Mouse (Mus musculus) MEL (cell line): Measurements from ENCODE around the gene Dlx1. TPM values are rescaled to one million over a fixed set of nuclear protein-coding genes. Genes with fewer than 3 reads are reported as not detected.
A peak's percentile ranks its signal among the peaks of the same experiment; 100 is the strongest.

Source experiments
- DNase-seq: peaks from one replicate; pipeline ENCODE4 v3.0.0; 2011; ENCODE audit warnings: low read depth, low spot score
- H3K27ac ChIP-seq: 2 replicates; pipeline ENCODE4 v1.5.1; 2012; ENCODE audit warnings: low read depth, mild to moderate bottlenecking, control low read depth, low read length, moderate library complexity; ENCODE audit not compliant: control insufficient read depth
- H3K27me3 ChIP-seq, 2 experiments: fragments of 150-350 bp in 1 of 2; sonication (generic) in 1 of 2; 2 replicates each; pipeline ENCODE4 v1.6.1; 2012; ENCODE audit warnings: low read length in 2 of 2, mild to moderate bottlenecking in 2 of 2, improper control_type of control experiment in 1 of 2, moderate library complexity in 1 of 2; ENCODE audit not compliant: insufficient read depth in 2 of 2, control insufficient read depth in 1 of 2
- H3K36me3 ChIP-seq, 2 experiments: 2 replicates each; pipeline ENCODE4 v1.6.1; 2012 to 2014; ENCODE audit warnings: low read length in 2 of 2, improper control_type of control experiment in 1 of 2, inconsistent platforms in 1 of 2, mild to moderate bottlenecking in 1 of 2; ENCODE audit not compliant: insufficient read depth in 2 of 2, control insufficient read depth in 1 of 2
- H3K4me1 ChIP-seq, 2 experiments: fragments of 150-350 bp in 1 of 2; sonication (generic) in 1 of 2; 2 replicates each; pipeline ENCODE4 v1.6.1; 2012; ENCODE audit warnings: low read length in 2 of 2, improper control_type of control experiment in 1 of 2, mild to moderate bottlenecking in 1 of 2; ENCODE audit not compliant: insufficient read depth in 2 of 2, control insufficient read depth in 1 of 2
- H3K4me3 ChIP-seq, 2 experiments: fragments of 150-350 bp in 1 of 2; sonication (generic) in 1 of 2; 2 replicates each; pipeline ENCODE4 v1.5.1; 2012; ENCODE audit warnings: low read depth in 2 of 2, low read length in 2 of 2, mild to moderate bottlenecking in 2 of 2, moderate library complexity in 2 of 2, control low read depth in 1 of 2, improper control_type of control experiment in 1 of 2; ENCODE audit not compliant: control insufficient read depth in 1 of 2, insufficient read depth in 1 of 2
- H3K79me2 ChIP-seq: 2 replicates; pipeline ENCODE4 v1.6.1; 2012; ENCODE audit warnings: mild to moderate bottlenecking, low read length, moderate library complexity; ENCODE audit not compliant: control insufficient read depth, poor library complexity, insufficient read depth
- H3K9ac ChIP-seq: 2 replicates; pipeline ENCODE4 v1.6.1; 2012; ENCODE audit warnings: low read depth, mild to moderate bottlenecking, control low read depth, low read length, moderate library complexity; ENCODE audit not compliant: control insufficient read depth, poor library complexity, severe bottlenecking
- H3K9me3 ChIP-seq: fragments of 150-350 bp; sonication (generic); replicated peaks from 2 replicates; pipeline ENCODE4 v1.6.1; 2012; ENCODE audit warnings: mild to moderate bottlenecking, low read length, improper control_type of control experiment, moderate library complexity; ENCODE audit not compliant: insufficient read depth
- BHLHE40 ChIP-seq: IDR thresholded peaks from 2 replicates; pipeline ENCODE4 v1.6.1; 2012; ENCODE audit warnings: low read depth, mild to moderate bottlenecking, inconsistent platforms, low read length, improper control_type of control experiment, borderline replicate concordance
- CHD1 ChIP-seq: IDR thresholded peaks from 2 replicates; pipeline ENCODE4 v1.6.1; 2012; ENCODE audit warnings: low read depth, mild to moderate bottlenecking, inconsistent platforms, low read length, improper control_type of control experiment
- CTCF ChIP-seq, 3 experiments: IDR thresholded peaks in 2 of 3; conservative IDR thresholded peaks in 1 of 3; 2 replicates each; pipeline ENCODE4 v1.5.1; 2011 to 2012; ENCODE audit warnings: low read length in 3 of 3, low read depth in 2 of 3, mild to moderate bottlenecking in 2 of 3, improper control_type of control experiment in 1 of 3, inconsistent platforms in 1 of 3, mixed read lengths in 1 of 3, moderate library complexity in 1 of 3; ENCODE audit not compliant: control insufficient read depth in 1 of 3, insufficient read depth in 1 of 3, poor library complexity in 1 of 3, severe bottlenecking in 1 of 3
- ELF1 ChIP-seq: IDR thresholded peaks from 2 replicates; pipeline ENCODE4 v1.6.1; 2014; ENCODE audit warnings: low read depth, mild to moderate bottlenecking, inconsistent platforms, low read length, improper control_type of control experiment, moderate library complexity
- EP300 ChIP-seq, 2 experiments: IDR thresholded peaks; 2 replicates each; pipeline ENCODE4 v1.6.1; 2011; ENCODE audit warnings: improper control_type of control experiment in 2 of 2, low read length in 2 of 2, low read depth in 1 of 2, mild to moderate bottlenecking in 1 of 2
- ETS1 ChIP-seq: IDR thresholded peaks from 2 replicates; pipeline ENCODE4 v1.6.1; 2012; ENCODE audit warnings: low read depth, mild to moderate bottlenecking, inconsistent platforms, low read length, improper control_type of control experiment, moderate library complexity
- GATA1 ChIP-seq: IDR thresholded peaks from 2 replicates; pipeline ENCODE4 v1.6.1; 2011; ENCODE audit warnings: low read depth, low read length, improper control_type of control experiment
- HCFC1 ChIP-seq: IDR thresholded peaks from 2 replicates; pipeline ENCODE4 v1.6.1; 2012; ENCODE audit warnings: low read depth, mild to moderate bottlenecking, inconsistent platforms, low read length, improper control_type of control experiment, moderate library complexity
- JUND ChIP-seq: IDR thresholded peaks from 2 replicates; pipeline ENCODE4 v1.6.1; 2011; ENCODE audit warnings: low read depth, mild to moderate bottlenecking, improper control_type of control experiment, low read length
- KAT2A ChIP-seq: conservative IDR thresholded peaks from 2 replicates; pipeline ENCODE4 v1.6.1; 2012; ENCODE audit warnings: low read depth, low read length, improper control_type of control experiment, inconsistent platforms
- MAFK ChIP-seq: IDR thresholded peaks from 2 replicates; pipeline ENCODE4 v1.6.1; 2011; ENCODE audit warnings: low read depth, mild to moderate bottlenecking, low read length, improper control_type of control experiment, borderline replicate concordance
- MAX ChIP-seq: IDR thresholded peaks from 2 replicates; pipeline ENCODE4 v1.6.1; 2011; ENCODE audit warnings: low read length, improper control_type of control experiment
- MAZ ChIP-seq: IDR thresholded peaks from 2 replicates; pipeline ENCODE4 v1.6.1; 2012; ENCODE audit warnings: low read depth, mild to moderate bottlenecking, inconsistent platforms, low read length, improper control_type of control experiment
- MEF2A ChIP-seq: IDR thresholded peaks from 2 replicates; pipeline ENCODE4 v1.6.1; 2014; ENCODE audit warnings: low read depth, mild to moderate bottlenecking, inconsistent platforms, low read length, improper control_type of control experiment; ENCODE audit not compliant: poor library complexity, insufficient replicate concordance, severe bottlenecking; ENCODE audit errors: extremely low read depth
- MXI1 ChIP-seq: IDR thresholded peaks from 2 replicates; pipeline ENCODE4 v1.6.1; 2011; ENCODE audit warnings: mild to moderate bottlenecking, low read depth, low read length, improper control_type of control experiment
- NELFE ChIP-seq: IDR thresholded peaks from 2 replicates; pipeline ENCODE4 v1.6.1; 2011; ENCODE audit warnings: low read depth, low read length, improper control_type of control experiment
- NRF1 ChIP-seq: IDR thresholded peaks from 2 replicates; pipeline ENCODE4 v1.6.1; 2014; ENCODE audit warnings: low read depth, mild to moderate bottlenecking, inconsistent platforms, low read length, improper control_type of control experiment, moderate library complexity; ENCODE audit not compliant: poor library complexity, insufficient read depth, severe bottlenecking
- POLR2A ChIP-seq, 2 experiments: IDR thresholded peaks; 2 replicates each; pipeline ENCODE4 v1.6.1; 2011 to 2012; ENCODE audit warnings: low read length in 2 of 2, mild to moderate bottlenecking in 2 of 2, control low read depth in 1 of 2, improper control_type of control experiment in 1 of 2, low read depth in 1 of 2, moderate library complexity in 1 of 2; ENCODE audit not compliant: control insufficient read depth in 1 of 2, insufficient read depth in 1 of 2, poor library complexity in 1 of 2
- POLR2AphosphoS2 ChIP-seq: IDR thresholded peaks from 2 replicates; pipeline ENCODE4 v1.6.1; 2011; ENCODE audit warnings: low read length, improper control_type of control experiment
- POLR2AphosphoS5 ChIP-seq: IDR thresholded peaks from 2 replicates; pipeline ENCODE4 v1.6.1; 2012; ENCODE audit warnings: low read depth, borderline replicate concordance, mild to moderate bottlenecking, inconsistent platforms, low read length, moderate library complexity, mixed read lengths
- RAD21 ChIP-seq: IDR thresholded peaks from 2 replicates; pipeline ENCODE4 v1.6.1; 2011; ENCODE audit warnings: mild to moderate bottlenecking, low read depth, low read length, improper control_type of control experiment
- TBP ChIP-seq: IDR thresholded peaks from 2 replicates; pipeline ENCODE4 v1.8.0; 2011; ENCODE audit warnings: low read depth, low read length, improper control_type of control experiment
- TCF12 ChIP-seq: IDR thresholded peaks from 2 replicates; pipeline ENCODE4 v1.6.1; 2014; ENCODE audit warnings: low read depth, mild to moderate bottlenecking, inconsistent platforms, low read length, improper control_type of control experiment, moderate library complexity
- USF1 ChIP-seq: IDR thresholded peaks from 2 replicates; pipeline ENCODE4 v1.6.1; 2014; ENCODE audit warnings: low read depth, mild to moderate bottlenecking, inconsistent platforms, low read length, improper control_type of control experiment, moderate library complexity
- ZMIZ1 ChIP-seq: IDR thresholded peaks from 2 replicates; pipeline ENCODE4 v1.6.1; 2012; ENCODE audit warnings: low read depth, mild to moderate bottlenecking, inconsistent platforms, low read length, improper control_type of control experiment, moderate library complexity
- ZNF384 ChIP-seq: IDR thresholded peaks from 2 replicates; pipeline ENCODE4 v1.6.1; 2012; ENCODE audit warnings: low read depth, mild to moderate bottlenecking, inconsistent platforms, low read length, improper control_type of control experiment
- polyA plus RNA-seq, 2 experiments: library from polyadenylated mRNA; stranded (reverse) in 1 of 2; unstranded in 1 of 2; fragments of >175 nt in 1 of 2; fragments of >200 nt in 1 of 2; gene quantifications; 2 replicates each; pipeline versions ENCODE4 v1.2.1 to v1.2.4; 2012; ENCODE audit warnings: low replicate concordance in 2 of 2, low read depth in 1 of 2; ENCODE audit not compliant: insufficient read length in 2 of 2, insufficient read depth in 1 of 2, missing spikeins in 1 of 2
- total RNA-seq: library from RNA; depleted of rRNA; stranded (reverse); fragments of 300-350 nt; gene quantifications from 2 replicates; pipeline ENCODE4 v1.2.3, GENCODE M21; 2012

The Dlx1 gene
- total and polyA plus RNA-seq, 3 experiments: 3.4 to 11.8 TPM; not detected in 1

DNA sequence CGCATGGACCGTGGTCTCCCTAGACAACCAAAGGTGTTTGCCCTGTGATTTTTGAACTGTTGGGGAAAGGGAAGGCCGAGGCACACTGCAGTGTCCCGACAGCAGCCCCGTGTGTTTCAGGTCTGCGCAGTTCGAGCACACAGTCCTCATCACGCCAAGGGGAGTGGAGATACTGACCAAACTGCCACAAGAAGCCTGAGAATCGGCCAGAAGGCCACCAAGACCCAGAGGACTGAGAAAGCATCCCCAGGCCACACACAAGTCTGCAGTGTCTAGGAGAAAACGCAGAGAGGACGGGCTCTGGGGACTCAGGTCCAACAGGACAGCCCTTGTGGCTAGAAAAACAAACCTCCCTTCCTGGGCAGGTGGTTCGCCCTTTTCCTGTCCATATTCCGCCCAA is 3.1 kb upstream of the Dlx1 start:
- Histone ChIP-seq H3K27me3 (no peaks in the 10 kb centered on the region), H3K9ac (no peak overlapping the region), H3K9me3 (no peaks in the 10 kb centered on the region), H3K79me2 (peaks cover 4% of the 10 kb centered on the region; the same call in 1 of the 2 replicates), H3K27ac (no peak overlapping the region), H3K4me3 (no peak overlapping the region), H3K4me1 (peaks cover 14 to 24% of the 10 kb centered on the region in 2 experiments), H3K36me3 (peaks cover 0 to 27% of the 10 kb centered on the region in 2 experiments; a peak in 2 of 4 replicates)
- TF ChIP-seq ETS1: no peak
- no peak for TF ChIP-seq CHD1
- no peak for TF ChIP-seq USF1
- TF ChIP-seq MEF2A: no peak
- TF ChIP-seq JUND: no peak
- no peak for TF ChIP-seq GATA1
- TF ChIP-seq CTCF (IDR thresholded peaks at IDR 0.05 in 2 of 3, conservative IDR thresholded peaks at IDR 0.05 in 1 of 3; ENCODE audit: control insufficient read depth in 1 of 3, insufficient read depth in 1 of 3, low read depth in 2 of 3, low read length in 3 of 3, poor library complexity in 1 of 3, severe bottlenecking in 1 of 3): no peak
- no peak for TF ChIP-seq KAT2A
- no peak for TF ChIP-seq POLR2AphosphoS2
- no peak for TF ChIP-seq ELF1
- no peak for TF ChIP-seq POLR2AphosphoS5
- TF ChIP-seq ZNF384: no peak
- no peak for DNase-seq

DNA sequence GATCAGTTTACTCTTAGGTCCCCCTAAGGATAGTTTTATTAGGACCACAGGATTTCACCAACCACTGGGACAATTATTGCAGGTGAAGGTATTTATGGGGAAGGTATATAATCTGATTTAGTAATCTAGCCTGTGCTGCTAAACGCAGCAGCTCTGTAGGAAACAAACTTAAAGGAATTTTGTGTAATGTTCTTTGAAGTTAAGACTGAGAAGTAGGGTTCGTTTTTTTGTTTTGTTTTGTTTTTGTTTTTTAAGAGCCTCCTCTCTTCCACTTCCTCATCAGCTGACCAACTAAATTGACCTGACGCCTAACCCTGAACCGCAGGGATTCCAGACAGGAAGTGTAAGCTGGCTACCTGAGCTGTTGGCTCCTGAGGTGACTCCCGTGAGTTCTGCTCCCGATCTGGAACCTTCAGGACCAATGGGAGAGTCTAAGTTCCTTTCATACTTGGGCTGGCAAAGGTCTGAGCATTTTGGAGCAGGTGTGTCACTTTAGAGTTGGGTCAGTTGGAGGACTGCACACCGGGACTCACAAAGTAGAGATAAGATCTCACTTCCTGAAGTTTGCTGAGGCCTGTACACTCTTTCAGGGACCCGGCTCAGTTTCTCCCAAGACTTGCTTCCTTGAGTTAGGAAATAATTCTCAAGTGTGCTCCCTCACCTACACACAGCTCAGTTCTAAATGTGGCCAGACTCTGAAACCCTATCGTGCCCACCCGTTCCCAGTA is 1.2 kb upstream of the Dlx1 start:
- TF ChIP-seq GATA1 (peak; percentile 80), MXI1 (0 out of 2 replicates have a peak, but pooled peaks have one; percentile 33), POLR2AphosphoS5 (no peak), ELF1 (peak; percentile 28; the same call in 1 of the 2 replicates), POLR2A (IDR thresholded peaks at IDR 0.05; ENCODE audit: control insufficient read depth in 1 of 2, insufficient read depth in 1 of 2, low read depth in 1 of 2, low read length in 2 of 2, poor library complexity in 1 of 2) (0 out of 4 replicates have a peak, but pooled peaks of 1 of the 2 experiments have one; percentile 5), EP300 (IDR thresholded peaks at IDR 0.05; ENCODE audit: low read depth in 1 of 2, low read length in 2 of 2) (peak in 1 of 2 experiments; percentile 19; a peak in 1 of 4 replicates), MAFK (no peak), MAX (peak; percentile 27; the same call in 1 of the 2 replicates), NRF1 (no peak), TCF12 (peak; percentile 35; the same call in 1 of the 2 replicates), NELFE (peak; percentile 52), ZMIZ1 (peak; percentile 11; the same call in 1 of the 2 replicates), MAZ (0 out of 2 replicates have a peak, but pooled peaks have one; percentile 37), CTCF (IDR thresholded peaks at IDR 0.05 in 2 of 3, conservative IDR thresholded peaks at IDR 0.05 in 1 of 3; ENCODE audit: control insufficient read depth in 1 of 3, insufficient read depth in 1 of 3, low read depth in 2 of 3, low read length in 3 of 3, poor library complexity in 1 of 3, severe bottlenecking in 1 of 3) (no peak), RAD21 (no peak), HCFC1 (peak; percentile 27; the same call in 1 of the 2 replicates), BHLHE40 (no peak), USF1 (peak; percentile 64), TBP (0 out of 2 replicates have a peak, but pooled peaks have one; percentile 22)
- peak; percentile 66 for DNase-seq
- H3K4me3 ChIP-seq: peak overlapping the region; percentile 87 to 93
- peaks cover 0 to 25% of the 10 kb centered on the region in 2 experiments; a peak in 2 of 4 replicates for H3K36me3 ChIP-seq
- peaks cover 14 to 20% of the 10 kb centered on the region in 2 experiments for H3K4me1 ChIP-seq
- no peaks in the 10 kb centered on the region for H3K9me3 ChIP-seq
- peaks cover 6% of the 10 kb centered on the region; the same call in 1 of the 2 replicates for H3K79me2 ChIP-seq
- peak overlapping the region; percentile 90 for H3K9ac ChIP-seq
- peak overlapping the region; percentile 60 for H3K27ac ChIP-seq
- H3K27me3 ChIP-seq: no peaks in the 10 kb centered on the region
